Mouse (Mus musculus) testis, adult 2 months (tissue): ENCODE data around the gene Procr.

Experiments
- CTCF ChIP-seq: fragments of 200-500 bp; IDR thresholded peaks from 2 replicates; pipeline ENCODE4 v1.5.1; 2012; ENCODE audit warnings: low read depth, mild to moderate bottlenecking, inconsistent platforms, low read length, moderate library complexity; ENCODE audit not compliant: control insufficient read depth, insufficient read depth, insufficient replicate concordance
- POLR2A ChIP-seq: fragments of 200-500 bp; IDR thresholded peaks from 2 replicates; pipeline ENCODE4 v1.6.1; 2012; ENCODE audit warnings: low read depth, mild to moderate bottlenecking, inconsistent platforms, low read length, moderate library complexity; ENCODE audit not compliant: control insufficient read depth

DNA sequence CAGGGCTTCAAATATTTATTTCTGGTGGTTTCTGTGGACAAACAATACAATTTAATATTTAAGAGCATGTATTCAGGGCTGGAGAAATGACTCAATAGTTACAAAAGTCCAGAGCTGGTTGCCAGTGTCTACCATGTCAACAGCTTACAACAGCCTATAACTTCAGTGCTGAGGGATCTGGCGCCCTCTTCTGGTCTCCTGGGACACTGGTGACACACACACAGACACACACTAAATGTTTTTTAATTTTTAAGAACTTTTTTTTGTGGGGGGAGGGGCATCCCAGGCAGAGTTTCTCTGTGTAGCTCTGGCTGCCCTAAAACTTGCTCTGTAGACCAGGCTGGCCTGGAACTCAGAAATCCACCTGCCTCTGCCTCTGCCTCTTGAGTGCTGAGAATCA is 4.8 kb downstream of the Procr start:
- no peak for TF ChIP-seq POLR2A
- peak; percentile 44; the same call in 1 of the 2 replicates for TF ChIP-seq CTCF
